Mouse (Mus musculus): ENCODE data around the gene Klb. TPM values are rescaled to one million over a fixed set of nuclear protein-coding genes. Genes with fewer than 3 reads are reported as not detected.
"Not testable (repeated sequence)": the region's sequence is repeated elsewhere in the genome, so short reads cannot be mapped to it uniquely, and the experiment has no call there.

Gene Klb
- 0.10 and 0.14 TPM in 2 replicates for polyA plus RNA-seq (2015; fragmentation: Nextera tagmentation; extraction: Ambion mirVana)

GRCm38 (mm10) chr5:65348168-65348567 is at the start of gene Klb:
TSS of gene Klb (plus strand) at chr5:65348314.
- Histone ChIP-seq H3K4me3 (peak within 1 kb of the TSS; percentile 21), H3K36me3 (no peaks in the 10 kb centered on the region), H3K4me2 (peak within 1 kb of the TSS; percentile 50), H3K27ac (no peak within 1 kb of the TSS), H3K27me3 (no peaks in the 10 kb centered on the region), H3K9me3 (no peaks in the 10 kb centered on the region), H3K4me1 (0 out of 2 replicates have a peak, but pooled peaks cover 3% of the 10 kb centered on the region), H3K9ac (peak within 1 kb of the TSS; percentile 28; the same call in 1 of the 2 replicates)
- ATAC-seq (ENCODE audit: insufficient number of reproducible peaks, insufficient read depth, low FRiP score, low TSS enrichment, low read depth), result no peak
- 26% methylated on average over 15 of the region's 15 CpGs for WGBS

DNA sequence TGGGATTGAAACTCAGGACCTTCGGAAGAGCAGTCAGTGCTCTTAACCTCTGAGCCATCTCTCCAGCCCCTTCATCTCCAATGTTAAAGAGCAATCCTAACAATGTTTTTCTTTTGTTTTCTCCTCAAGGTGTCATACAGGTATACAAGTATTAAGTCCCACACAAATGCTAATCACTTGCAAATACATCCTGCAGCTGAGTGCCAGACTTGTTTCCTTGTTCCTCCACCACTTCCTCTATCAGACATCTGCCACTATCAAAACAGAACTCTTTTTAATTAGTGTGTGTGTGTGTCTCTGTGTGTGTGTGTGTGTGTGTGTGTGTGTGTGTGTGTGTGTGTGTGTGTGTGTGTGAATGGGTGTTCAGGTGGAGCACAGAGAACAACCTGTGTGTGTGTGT is 48.5 kb upstream of the Klb start:
- H3K9ac ChIP-seq; H3K27me3 ChIP-seq; H3K27ac ChIP-seq; H3K9me3 ChIP-seq; H3K4me3 ChIP-seq; ATAC-seq (ENCODE audit: insufficient number of reproducible peaks, insufficient read depth, low FRiP score, low TSS enrichment, low read depth); H3K4me2 ChIP-seq; H3K4me1 ChIP-seq: not testable (repeated sequence)
- 87% methylated on average over 1 of the region's 1 CpGs for WGBS
- peaks cover 54% of the 10 kb centered on the region for H3K36me3 ChIP-seq

DNA sequence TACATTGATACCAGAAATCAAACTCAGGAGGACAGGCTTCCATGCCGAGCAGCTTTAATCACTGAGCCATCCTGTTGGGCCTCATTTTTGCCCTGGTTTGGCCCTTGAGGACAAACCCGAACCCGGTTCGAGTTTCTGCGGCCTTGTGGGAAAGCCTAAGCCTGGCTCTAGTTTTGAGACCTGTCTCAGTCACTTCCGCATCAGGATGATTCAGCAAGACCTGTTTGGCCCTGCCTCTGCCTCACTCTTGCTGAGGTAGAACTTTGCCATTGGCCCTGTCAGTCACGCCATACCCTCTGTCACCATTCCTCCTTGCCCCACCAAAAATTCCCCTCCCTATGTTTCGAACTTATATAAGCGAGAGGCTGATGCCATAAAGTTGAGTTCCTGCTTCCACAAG is 48.0 kb upstream of the Klb start:
- WGBS, result 90% methylated on average over 9 of the region's 9 CpGs
- peaks cover 54% of the 10 kb centered on the region for H3K36me3 ChIP-seq
- no peaks in the 10 kb centered on the region for H3K4me1 ChIP-seq
- no peak overlapping the region for H3K27ac ChIP-seq
- H3K9me3 ChIP-seq, result no peaks in the 10 kb centered on the region
- H3K4me2 ChIP-seq, result no peak overlapping the region
- H3K4me3 ChIP-seq, result no peak overlapping the region
- no peak overlapping the region for H3K9ac ChIP-seq
- ATAC-seq (ENCODE audit: insufficient number of reproducible peaks, insufficient read depth, low FRiP score, low TSS enrichment, low read depth), result no peak
- no peaks in the 10 kb centered on the region for H3K27me3 ChIP-seq

DNA sequence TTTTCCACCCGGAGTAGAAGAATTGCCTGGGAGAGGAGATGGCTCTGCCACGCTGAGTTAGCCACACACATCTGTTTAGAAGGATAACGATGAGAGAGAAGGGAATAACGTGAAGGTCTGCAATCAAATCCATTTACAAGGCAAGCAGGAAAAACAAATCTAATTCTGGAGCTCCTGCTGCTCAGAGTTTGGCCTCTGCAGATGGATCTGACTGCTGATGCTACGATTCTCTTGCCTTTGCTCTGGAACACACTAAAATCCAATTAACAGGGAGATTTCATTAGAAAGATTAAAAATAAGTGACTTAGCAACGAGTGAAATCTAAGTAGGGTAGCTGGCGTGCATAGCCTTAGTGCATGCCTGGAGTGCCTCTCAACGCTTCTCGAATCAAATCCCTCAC is 42.6 kb upstream of the Klb start:
- Histone ChIP-seq H3K27me3 (no peaks in the 10 kb centered on the region), H3K36me3 (peaks cover 53% of the 10 kb centered on the region)
- WGBS, result 80% methylated on average over 9 of the region's 9 CpGs

DNA sequence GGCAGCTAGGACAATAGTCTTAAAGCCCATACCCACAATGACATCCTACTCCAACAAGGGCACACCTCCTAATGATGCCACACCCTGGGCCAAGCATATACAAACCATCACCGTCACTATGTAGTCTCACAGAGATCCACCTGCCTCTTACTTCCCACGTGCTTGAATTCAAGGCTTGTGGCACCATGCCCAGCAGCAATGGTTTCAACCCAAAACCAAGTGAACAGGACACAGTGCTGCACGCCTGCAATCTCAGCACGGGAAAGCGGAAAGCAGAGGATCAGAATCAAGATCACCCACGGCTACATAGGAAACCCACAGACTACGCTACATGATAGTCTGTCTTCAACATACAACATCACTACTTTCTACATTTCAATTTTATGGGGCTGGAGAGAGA is 39.9 kb upstream of the Klb start:
- 94% methylated on average over 7 of the region's 7 CpGs for WGBS
- no peak overlapping the region for H3K4me3 ChIP-seq
- no peaks in the 10 kb centered on the region for H3K4me1 ChIP-seq
- no peak overlapping the region for H3K9ac ChIP-seq
- no peak overlapping the region for H3K27ac ChIP-seq
- H3K36me3 ChIP-seq, result peaks cover 65% of the 10 kb centered on the region
- H3K27me3 ChIP-seq, result no peaks in the 10 kb centered on the region
- no peaks in the 10 kb centered on the region for H3K9me3 ChIP-seq
- no peak overlapping the region for H3K4me2 ChIP-seq
- ATAC-seq (ENCODE audit: insufficient number of reproducible peaks, insufficient read depth, low FRiP score, low TSS enrichment, low read depth), result no peak

More for the DNA sequence above, 42.6 kb upstream of the Klb start:
- ATAC-seq (ENCODE audit: insufficient number of reproducible peaks, insufficient read depth, low FRiP score, low TSS enrichment, low read depth), result no peak
- H3K4me2 ChIP-seq, result no peak overlapping the region
- no peak overlapping the region for H3K4me3 ChIP-seq
- H3K9me3 ChIP-seq, result no peaks in the 10 kb centered on the region
- no peaks in the 10 kb centered on the region for H3K4me1 ChIP-seq
- H3K9ac ChIP-seq, result no peak overlapping the region
- no peak overlapping the region for H3K27ac ChIP-seq

DNA sequence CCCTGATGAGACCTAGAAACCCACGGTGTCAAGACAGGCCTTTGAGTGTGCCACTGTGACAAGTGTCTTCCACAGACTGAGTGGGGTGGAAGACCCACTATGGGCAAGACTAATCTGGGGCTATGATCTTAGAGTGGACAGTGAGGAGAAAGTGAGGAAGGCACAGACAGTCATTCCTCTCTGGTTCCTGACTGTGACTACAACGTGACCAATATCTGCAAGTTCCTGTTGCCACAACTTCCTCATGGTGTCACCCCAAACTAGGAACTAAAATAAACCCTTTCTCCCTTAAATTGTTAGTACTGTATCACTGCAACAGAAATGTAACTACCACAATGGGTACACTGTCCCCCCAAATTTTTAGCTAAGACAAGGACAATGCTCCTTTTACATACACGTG is 39.2 kb upstream of the Klb start:
- no peaks in the 10 kb centered on the region for H3K4me1 ChIP-seq
- no peaks in the 10 kb centered on the region for H3K27me3 ChIP-seq
- H3K9me3 ChIP-seq, result no peaks in the 10 kb centered on the region
- H3K27ac ChIP-seq, result no peak overlapping the region
- H3K4me3 ChIP-seq, result no peak overlapping the region
- 97% methylated on average over 3 of the region's 3 CpGs for WGBS
- H3K36me3 ChIP-seq, result peaks cover 68% of the 10 kb centered on the region
- H3K4me2 ChIP-seq, result no peak overlapping the region
- no peak overlapping the region for H3K9ac ChIP-seq
- no peak for ATAC-seq (ENCODE audit: insufficient number of reproducible peaks, insufficient read depth, low FRiP score, low TSS enrichment, low read depth)

DNA sequence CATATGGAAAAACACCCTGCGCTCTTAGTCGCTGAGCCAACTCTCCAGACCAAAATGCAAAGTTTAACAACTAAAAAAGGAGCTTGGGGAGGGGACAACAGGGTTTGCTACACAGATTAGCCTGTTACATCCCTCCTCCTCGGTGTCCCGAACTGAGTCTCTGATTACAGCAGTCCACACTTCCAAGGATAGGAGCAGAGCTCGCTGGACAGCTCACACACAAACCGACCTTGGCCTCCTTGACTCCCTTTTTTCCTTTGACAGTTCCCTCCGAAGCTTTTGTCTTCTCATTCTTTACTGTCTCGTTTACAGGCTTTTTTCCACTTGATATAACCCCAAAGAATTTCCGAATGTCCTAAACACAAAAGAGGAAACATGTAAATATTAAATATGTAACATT is 28.9 kb upstream of the Klb start:
- no peaks in the 10 kb centered on the region for H3K9me3 ChIP-seq
- no peak overlapping the region for H3K9ac ChIP-seq
- no peak overlapping the region for H3K4me3 ChIP-seq
- peaks cover 46% of the 10 kb centered on the region for H3K36me3 ChIP-seq
- 89% methylated on average over 9 of the region's 9 CpGs for WGBS
- H3K27ac ChIP-seq, result no peak overlapping the region
- no peak for ATAC-seq (ENCODE audit: insufficient number of reproducible peaks, insufficient read depth, low FRiP score, low TSS enrichment, low read depth)
- H3K27me3 ChIP-seq, result no peaks in the 10 kb centered on the region
- no peak overlapping the region for H3K4me2 ChIP-seq
- H3K4me1 ChIP-seq, result no peaks in the 10 kb centered on the region

DNA sequence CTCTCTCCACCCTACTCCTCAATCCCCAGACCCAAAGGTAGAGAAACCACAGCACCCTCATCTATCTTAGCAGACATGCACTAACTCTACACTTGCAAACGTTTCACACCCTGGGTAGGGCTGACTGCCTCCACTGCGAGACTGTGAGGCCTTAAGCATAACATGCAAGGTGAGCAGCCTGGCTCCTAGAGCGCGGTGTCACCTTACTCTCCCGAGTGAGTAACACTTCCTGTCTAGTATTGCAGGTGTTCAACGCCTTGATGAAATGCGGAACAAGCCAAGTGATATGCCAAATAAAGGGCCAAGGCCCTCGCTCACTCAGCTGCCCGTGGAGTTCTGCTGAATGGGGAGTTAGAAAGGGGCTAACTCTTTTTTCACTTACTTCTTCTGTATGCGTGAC is 25.9 kb upstream of the Klb start:
- ATAC-seq (ENCODE audit: insufficient number of reproducible peaks, insufficient read depth, low FRiP score, low TSS enrichment, low read depth), result no peak
- H3K27ac ChIP-seq, result no peak overlapping the region
- H3K4me2 ChIP-seq, result no peak overlapping the region
- H3K4me3 ChIP-seq, result no peak overlapping the region
- H3K27me3 ChIP-seq, result no peaks in the 10 kb centered on the region
- no peak overlapping the region for H3K9ac ChIP-seq
- H3K4me1 ChIP-seq, result no peaks in the 10 kb centered on the region
- 64% methylated on average over 10 of the region's 10 CpGs for WGBS
- H3K36me3 ChIP-seq, result peaks cover 19% of the 10 kb centered on the region
- no peaks in the 10 kb centered on the region for H3K9me3 ChIP-seq

DNA sequence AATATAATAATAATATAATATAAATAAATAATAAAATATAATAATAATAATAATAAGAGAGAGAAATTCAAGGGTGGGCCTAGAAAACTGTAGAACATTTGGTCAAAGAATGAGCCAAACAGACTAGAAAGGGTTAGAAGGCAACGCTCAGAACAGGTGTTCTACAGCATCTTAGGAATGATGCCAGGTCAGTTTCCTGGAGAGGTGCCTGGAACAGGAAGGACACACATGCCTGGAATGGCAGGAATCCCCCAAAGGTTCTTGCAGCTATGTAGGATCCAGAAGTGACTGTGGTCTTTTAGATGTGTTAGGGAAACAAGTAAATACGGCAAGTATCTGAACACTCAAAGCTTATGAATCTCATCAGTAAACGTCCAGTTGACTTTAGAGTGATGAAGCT is 23.8 kb upstream of the Klb start:
- no peak overlapping the region for H3K4me2 ChIP-seq
- no peak for ATAC-seq (ENCODE audit: insufficient number of reproducible peaks, insufficient read depth, low FRiP score, low TSS enrichment, low read depth)
- 93% methylated on average over 3 of the region's 3 CpGs for WGBS
- no peaks in the 10 kb centered on the region for H3K9me3 ChIP-seq
- H3K36me3 ChIP-seq, result 0 out of 2 replicates have a peak, but pooled peaks cover 4% of the 10 kb centered on the region
- no peak overlapping the region for H3K4me3 ChIP-seq
- no peak overlapping the region for H3K9ac ChIP-seq
- no peaks in the 10 kb centered on the region for H3K4me1 ChIP-seq
- H3K27me3 ChIP-seq, result no peaks in the 10 kb centered on the region
- no peak overlapping the region for H3K27ac ChIP-seq

- Histone ChIP-seq H3K4me3 (no peak overlapping the region), H3K4me1 (no peaks in the 10 kb centered on the region), H3K4me2 (no peak overlapping the region), H3K9ac (no peak overlapping the region), H3K27me3 (no peaks in the 10 kb centered on the region), H3K27ac (no peak overlapping the region), H3K36me3 (0 out of 2 replicates have a peak, but pooled peaks cover 4% of the 10 kb centered on the region), H3K9me3 (no peaks in the 10 kb centered on the region)
- no peak for ATAC-seq (ENCODE audit: insufficient number of reproducible peaks, insufficient read depth, low FRiP score, low TSS enrichment, low read depth)
- 87% methylated on average over 3 of the region's 3 CpGs for WGBS
These were observed 23.3 kb upstream of the Klb start for GRCm38 (mm10) chr5:65324758-65325355.

- Histone ChIP-seq H3K4me1 (no peaks in the 10 kb centered on the region), H3K4me3 (no peak overlapping the region), H3K9me3 (no peaks in the 10 kb centered on the region), H3K27me3 (no peaks in the 10 kb centered on the region), H3K9ac (no peak overlapping the region), H3K36me3 (0 out of 2 replicates have a peak, but pooled peaks cover 6% of the 10 kb centered on the region), H3K4me2 (no peak overlapping the region), H3K27ac (no peak overlapping the region)
- ATAC-seq (ENCODE audit: insufficient number of reproducible peaks, insufficient read depth, low FRiP score, low TSS enrichment, low read depth), result no peak
- WGBS, result 82% methylated on average over 5 of the region's 5 CpGs
These were observed 21.9 kb upstream of the Klb start for GRCm38 (mm10) chr5:65326212-65326611.

DNA sequence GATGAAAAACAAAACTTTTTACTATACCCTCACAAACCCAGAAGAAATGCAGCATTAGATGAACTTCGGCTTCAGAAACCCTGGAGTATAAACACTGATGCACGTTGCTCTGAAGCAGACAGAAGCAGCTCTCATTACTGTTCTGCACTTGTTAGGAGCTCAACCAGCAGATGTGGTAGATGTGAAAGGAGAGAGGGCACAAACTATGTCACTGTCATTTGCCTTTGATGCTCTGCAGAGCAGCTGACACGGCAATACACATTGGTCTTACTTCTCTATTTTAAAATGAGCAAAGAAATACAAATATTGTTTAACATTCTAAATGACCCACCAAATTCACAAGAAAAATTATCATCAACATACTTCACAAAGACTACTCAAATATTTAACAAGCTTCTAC is 18.1 kb upstream of the Klb start:
- no peak overlapping the region for H3K27ac ChIP-seq
- H3K4me3 ChIP-seq, result no peak overlapping the region
- H3K4me2 ChIP-seq, result no peak overlapping the region
- no peak overlapping the region for H3K9ac ChIP-seq
- H3K36me3 ChIP-seq, result peaks cover 20% of the 10 kb centered on the region
- ATAC-seq (ENCODE audit: insufficient number of reproducible peaks, insufficient read depth, low FRiP score, low TSS enrichment, low read depth), result no peak
- no peaks in the 10 kb centered on the region for H3K9me3 ChIP-seq
- H3K27me3 ChIP-seq, result no peaks in the 10 kb centered on the region
- 80% methylated on average over 3 of the region's 3 CpGs for WGBS
- H3K4me1 ChIP-seq, result peaks cover 11% of the 10 kb centered on the region; the same call in 1 of the 2 replicates

All from embryonic facial prominence, embryonic 13.5 days (tissue).